Mouse (Mus musculus) limb, embryonic 14.5 days (tissue): ENCODE measurements at regions not wholly inside any gene's neighbourhood (a gene's known extent, or its start where the extent isn't known, plus 50 kb on each side); places are given as distances from the start of the nearest gene placed in this dataset.

ENCODE experiments used
- ATAC-seq: fragments of 200-750 bp; cut with Nextera tagmentation; 2 replicates; pipeline ENCODE4 v1.8.0; 2017; ENCODE audit warnings: low read depth, moderate number of reproducible peaks, moderate TSS enrichment; ENCODE audit not compliant: low FRiP score
- DNase-seq: peaks from one replicate; pipeline ENCODE4 v3.0.0-alpha.2; 2015; ENCODE audit warnings: low spot score
- H3K27ac ChIP-seq: fragments of 300-500 bp; sonication (generic); replicated peaks from 2 replicates; pipeline ENCODE4 v1.5.1; 2014; ENCODE audit warnings: low read depth, mild to moderate bottlenecking, low read length, moderate library complexity, mixed read lengths
- H3K27me3 ChIP-seq: fragments of 300-500 bp; sonication (generic); 2 replicates; pipeline ENCODE4 v1.6.1; 2014; ENCODE audit warnings: low read length, mixed read lengths; ENCODE audit not compliant: control insufficient read depth, insufficient read depth
- H3K36me3 ChIP-seq: fragments of 300-500 bp; sonication (generic); 2 replicates; pipeline ENCODE4 v1.6.1; 2014; ENCODE audit warnings: mild to moderate bottlenecking, low read length, moderate library complexity, mixed read lengths; ENCODE audit not compliant: control insufficient read depth, insufficient read depth
- H3K4me1 ChIP-seq: fragments of 300-500 bp; sonication (generic); 2 replicates; pipeline ENCODE4 v1.6.1; 2014; ENCODE audit warnings: antibody characterized with exemption, low read length, mixed read lengths; ENCODE audit not compliant: control insufficient read depth, insufficient read depth
- H3K4me2 ChIP-seq: fragments of 300-500 bp; sonication (generic); replicated peaks from 2 replicates; pipeline ENCODE4 v1.6.1; 2014; ENCODE audit warnings: low read depth, mild to moderate bottlenecking, low read length, moderate library complexity; ENCODE audit not compliant: severe bottlenecking
- H3K4me3 ChIP-seq: fragments of 300-500 bp; sonication (generic); replicated peaks from 2 replicates; pipeline ENCODE4 v1.5.1; 2014; ENCODE audit warnings: low read length
- H3K9ac ChIP-seq: fragments of 300-500 bp; sonication (generic); 2 replicates; pipeline ENCODE4 v1.6.1; 2014; ENCODE audit warnings: mild to moderate bottlenecking, low read depth, low read length, moderate library complexity; ENCODE audit not compliant: severe bottlenecking
- H3K9me3 ChIP-seq: fragments of 300-500 bp; sonication (generic); 2 replicates; pipeline ENCODE4 v1.6.1; 2016; ENCODE audit warnings: low read length; ENCODE audit not compliant: control insufficient read depth
- POLR2A ChIP-seq: fragments of 200-500 bp; IDR thresholded peaks from 2 replicates; pipeline ENCODE4 v1.8.0; 2012; ENCODE audit warnings: inconsistent platforms, mild to moderate bottlenecking, moderate library complexity, borderline replicate concordance; ENCODE audit not compliant: insufficient read depth, insufficient read length; ENCODE audit errors: extremely low read depth
- WGBS: fragments of 180-500 bp; shearing (Covaris S2); extraction: QIAGEN DNeasy Blood & Tissue Kit; methylation state at CpG from one replicate; pipeline ENCODE4 v1.1.7; 2014; 5-methylcytosine and 5-hydroxymethylcytosine counted together

GRCm38 (mm10) chr8:128223092-128223491, 135.3 kb upstream of the Nrp1 start:
- H3K36me3 ChIP-seq, result no peaks in the 10 kb centered on the region
- TF ChIP-seq POLR2A, result no peak
- H3K9me3 ChIP-seq, result no peaks in the 10 kb centered on the region
- H3K9ac ChIP-seq, result no peak overlapping the region
- 84% methylated on average over 1 of the region's 1 CpGs for WGBS
- no peak overlapping the region for H3K27ac ChIP-seq
- ATAC-seq (no peak), DNase-seq (no peak)
- no peaks in the 10 kb centered on the region for H3K27me3 ChIP-seq
- H3K4me3 ChIP-seq, result no peak overlapping the region
- no peaks in the 10 kb centered on the region for H3K4me1 ChIP-seq
- H3K4me2 ChIP-seq, result no peak overlapping the region

- peak; percentile 16 for DNase-seq
Measured at GRCm38 (mm10) chr8:128223522-128223921, 134.9 kb upstream of the Nrp1 start.

GRCm38 (mm10) chr8:128225123-128225522, 133.3 kb upstream of the Nrp1 start:
- no peak overlapping the region for H3K4me3 ChIP-seq
- H3K27ac ChIP-seq, result no peak overlapping the region
- no peaks in the 10 kb centered on the region for H3K36me3 ChIP-seq
- H3K27me3 ChIP-seq, result no peaks in the 10 kb centered on the region
- no peak for TF ChIP-seq POLR2A
- ATAC-seq (no peak), DNase-seq (no peak)
- whole genome bisulfite sequencing, result 94% methylated on average over 2 of the region's 2 CpGs
- no peak overlapping the region for H3K9ac ChIP-seq
- H3K4me1 ChIP-seq, result no peaks in the 10 kb centered on the region
- H3K9me3 ChIP-seq, result no peaks in the 10 kb centered on the region
- H3K4me2 ChIP-seq, result no peak overlapping the region

More at GRCm38 (mm10) chr8:128223522-128223921, 134.9 kb upstream of the Nrp1 start:
- ATAC-seq, result no peak
- H3K27ac ChIP-seq, result no peak overlapping the region
- TF ChIP-seq POLR2A, result no peak
- no peaks in the 10 kb centered on the region for H3K36me3 ChIP-seq
- H3K4me2 ChIP-seq, result no peak overlapping the region
- no peak overlapping the region for H3K4me3 ChIP-seq
- H3K9ac ChIP-seq, result no peak overlapping the region
- H3K4me1 ChIP-seq, result no peaks in the 10 kb centered on the region
- no peaks in the 10 kb centered on the region for H3K27me3 ChIP-seq
- H3K9me3 ChIP-seq, result no peaks in the 10 kb centered on the region

GRCm38 (mm10) chr8:128235071-128235470, 123.3 kb upstream of the Nrp1 start:
- Histone ChIP-seq H3K27ac (no peak overlapping the region), H3K4me3 (no peak overlapping the region), H3K9me3 (no peaks in the 10 kb centered on the region), H3K27me3 (no peaks in the 10 kb centered on the region), H3K9ac (no peak overlapping the region), H3K4me1 (peaks cover 5% of the 10 kb centered on the region; the same call in 1 of the 2 replicates), H3K4me2 (no peak overlapping the region), H3K36me3 (no peaks in the 10 kb centered on the region)
- DNase-seq (no peak), ATAC-seq (no peak)
- WGBS, result 54% methylated on average over 11 of the region's 11 CpGs
- no peak for TF ChIP-seq POLR2A

- Histone ChIP-seq H3K4me1 (peaks cover 5% of the 10 kb centered on the region; the same call in 1 of the 2 replicates), H3K4me3 (no peak overlapping the region), H3K9ac (no peak overlapping the region), H3K4me2 (no peak overlapping the region), H3K27ac (no peak overlapping the region), H3K27me3 (no peaks in the 10 kb centered on the region), H3K36me3 (no peaks in the 10 kb centered on the region), H3K9me3 (no peaks in the 10 kb centered on the region)
- DNase-seq (no peak), ATAC-seq (no peak)
- TF ChIP-seq POLR2A, result no peak
- 57% methylated on average over 5 of the region's 5 CpGs for WGBS
Measured at GRCm38 (mm10) chr8:128235527-128235926, 122.9 kb upstream of the Nrp1 start.

- ATAC-seq, result no peak
- Histone ChIP-seq H3K9ac (no peak overlapping the region), H3K27me3 (no peaks in the 10 kb centered on the region), H3K4me2 (no peak overlapping the region), H3K4me3 (no peak overlapping the region), H3K27ac (no peak overlapping the region), H3K36me3 (no peaks in the 10 kb centered on the region), H3K9me3 (no peaks in the 10 kb centered on the region), H3K4me1 (peaks cover 5% of the 10 kb centered on the region; the same call in 1 of the 2 replicates)
- no peak for TF ChIP-seq POLR2A
- WGBS, result 88% methylated on average over 2 of the region's 2 CpGs
- no peak for DNase-seq
Measured at GRCm38 (mm10) chr8:128236097-128236496, 122.3 kb upstream of the Nrp1 start.
